Mouse (Mus musculus): ENCODE data around the gene Lrmda. TPM values are rescaled to one million over a fixed set of nuclear protein-coding genes. Genes with fewer than 3 reads are reported as not detected.

Lrmda gene
- total RNA-seq, 2 experiments from 2014 or later, result 0.57 to 0.62 TPM

GRCm38 (mm10) chr14:22817346-22818201 lies 798.1 kb downstream of the Lrmda start:
- DNase-seq (ENCODE audit: low spot score in 2 of 2), result no peak

GRCm38 (mm10) chr14:22818202-22818530 lies 798.7 kb downstream of the Lrmda start:
- no peak for DNase-seq (ENCODE audit: low spot score in 2 of 2)

GRCm38 (mm10) chr14:22822942-22823341 lies 803.4 kb downstream of the Lrmda start:
- DNase-seq (ENCODE audit: low spot score in 2 of 2), result no peak

GRCm38 (mm10) chr14:22826825-22827224 lies 807.3 kb downstream of the Lrmda start:
- no peak for DNase-seq (ENCODE audit: low spot score in 2 of 2)

GRCm38 (mm10) chr14:22837058-22837457 lies 817.5 kb downstream of the Lrmda start:
- DNase-seq (ENCODE audit: low spot score in 2 of 2), result no peak

GRCm38 (mm10) chr14:22841136-22841535 lies 821.6 kb downstream of the Lrmda start:
- DNase-seq (ENCODE audit: low spot score in 2 of 2), result no peak

- no peak for DNase-seq (ENCODE audit: low spot score in 2 of 2)
Observed at GRCm38 (mm10) chr14:22844006-22844405, 824.5 kb downstream of the Lrmda start.

- DNase-seq (ENCODE audit: low spot score in 2 of 2), result no peak
Observed at GRCm38 (mm10) chr14:22845401-22845800, 825.9 kb downstream of the Lrmda start.

GRCm38 (mm10) chr14:22847011-22847786 lies 827.7 kb downstream of the Lrmda start:
- no peak for DNase-seq (ENCODE audit: low spot score in 2 of 2)

- DNase-seq (ENCODE audit: low spot score in 2 of 2), result no peak
Observed at GRCm38 (mm10) chr14:22849108-22849507, 829.6 kb downstream of the Lrmda start.

GRCm38 (mm10) chr14:22860631-22861030 lies 841.1 kb downstream of the Lrmda start:
- DNase-seq (ENCODE audit: low spot score in 2 of 2), result no peak

- no peak for DNase-seq (ENCODE audit: low spot score in 2 of 2)
Observed at GRCm38 (mm10) chr14:22864132-22864531, 844.6 kb downstream of the Lrmda start.

GRCm38 (mm10) chr14:22874584-22874983 lies 855.1 kb downstream of the Lrmda start:
- no peak for DNase-seq (ENCODE audit: low spot score in 2 of 2)

GRCm38 (mm10) chr14:22887182-22887581 lies 867.7 kb downstream of the Lrmda start:
- no peak for DNase-seq (ENCODE audit: low spot score in 2 of 2)

GRCm38 (mm10) chr14:22899312-22899711 lies 879.8 kb downstream of the Lrmda start:
- DNase-seq (ENCODE audit: low spot score in 2 of 2), result no peak

- DNase-seq (ENCODE audit: low spot score in 2 of 2), result no peak
Observed at GRCm38 (mm10) chr14:22902116-22902515, 882.6 kb downstream of the Lrmda start.

GRCm38 (mm10) chr14:22902914-22903313 lies 883.4 kb downstream of the Lrmda start:
- DNase-seq (ENCODE audit: low spot score in 2 of 2), result no peak

- DNase-seq (ENCODE audit: low spot score in 2 of 2), result peak in 1 of 2 experiments; percentile 18
Observed at GRCm38 (mm10) chr14:22905741-22906667, 886.5 kb downstream of the Lrmda start.

- peak; percentile 23 to 41 for DNase-seq (ENCODE audit: low spot score in 2 of 2)
Observed at GRCm38 (mm10) chr14:22906716-22907115, 887.2 kb downstream of the Lrmda start.

GRCm38 (mm10) chr14:22907221-22907620 lies 887.7 kb downstream of the Lrmda start:
- no peak for DNase-seq (ENCODE audit: low spot score in 2 of 2)

GRCm38 (mm10) chr14:22908006-22908405 lies 888.5 kb downstream of the Lrmda start:
- no peak for DNase-seq (ENCODE audit: low spot score in 2 of 2)
